Mouse (Mus musculus): ENCODE measurements around the gene Pdzd11. TPM values are rescaled to one million over a fixed set of nuclear protein-coding genes. Genes with fewer than 3 reads are reported as not detected.
A peak's percentile ranks its signal among the peaks of the same experiment; 100 is the strongest.

Pdzd11 gene
- polyA plus RNA-seq, 1 experiment from 2014 or later: 113 TPM

- 0 out of 2 replicates have a peak, but pooled peaks have one; percentile 41 for ATAC-seq (replicated peaks)
- Histone ChIP-seq H3K4me1 (no peaks in the 10 kb centered on the region), H3K27ac (replicated peaks) (no peak overlapping the region), H3K4me2 (replicated peaks) (no peak overlapping the region), H3K36me3 (no peaks in the 10 kb centered on the region), H3K27me3 (no peaks in the 10 kb centered on the region), H3K9me3 (no peaks in the 10 kb centered on the region), H3K4me3 (no peak overlapping the region), H3K9ac (replicated peaks) (no peak overlapping the region)
- 27% methylated on average over 5 of the region's 5 CpGs for WGBS
Measured at GRCm38 (mm10) chrX:100597439-100597838, 28.9 kb downstream of the Pdzd11 start.

GRCm38 (mm10) chrX:100594791-100595190 lies 31.6 kb downstream of the Pdzd11 start, which contains the start of gene P2ry4:
P2ry4 (minus strand) TSS chrX:100594869.
- H3K4me1 ChIP-seq: no peaks in the 10 kb centered on the region
- H3K27ac ChIP-seq (replicated peaks): no peak within 1 kb of the TSS
- ATAC-seq (replicated peaks): no peak

More at GRCm38 (mm10) chrX:100594791-100595190, 31.6 kb downstream of the Pdzd11 start, which contains the start of gene P2ry4:
- Histone ChIP-seq H3K4me2 (replicated peaks) (no peak within 1 kb of the TSS), H3K36me3 (no peaks in the 10 kb centered on the region), H3K9ac (replicated peaks) (no peak within 1 kb of the TSS), H3K4me3 (no peak within 1 kb of the TSS), H3K27me3 (no peaks in the 10 kb centered on the region), H3K9me3 (no peaks in the 10 kb centered on the region)
- 60% methylated on average over 4 of the region's 4 CpGs for WGBS

Other genes with a start within 250 kb of the Pdzd11 start
- gene Otud6a, start 197.6 kb downstream of the Pdzd11 start, polyA plus RNA-seq (2015; fragmentation: Nextera tagmentation; extraction: Ambion mirVana): not detected in 2 replicates
- gene Awat2, start 183.9 kb downstream of the Pdzd11 start, polyA plus RNA-seq (2015; fragmentation: Nextera tagmentation; extraction: Ambion mirVana): 0.19 and 0.26 TPM in 2 replicates
- gene Igbp1, start 132.3 kb downstream of the Pdzd11 start, polyA plus RNA-seq (2015; fragmentation: Nextera tagmentation; extraction: Ambion mirVana): 26.9 and 27.0 TPM in 2 replicates
- not detected in 2 replicates for gene Dgat2l6, start 101.7 kb downstream of the Pdzd11 start, polyA plus RNA-seq (2015; fragmentation: Nextera tagmentation; extraction: Ambion mirVana)
- gene Awat1, start 54.3 kb downstream of the Pdzd11 start, polyA plus RNA-seq (2015; fragmentation: Nextera tagmentation; extraction: Ambion mirVana): not detected in 2 replicates
- not detected in 2 replicates for gene P2ry4, start 31.7 kb downstream of the Pdzd11 start, polyA plus RNA-seq (2015; fragmentation: Nextera tagmentation; extraction: Ambion mirVana)
- gene Arr3, start 21.1 kb downstream of the Pdzd11 start, polyA plus RNA-seq (2015; fragmentation: Nextera tagmentation; extraction: Ambion mirVana): 0.27 TPM in 1 of 2 replicates, not detected in the other
- 15.0 and 17.3 TPM in 2 replicates for gene Kif4, start 831 bp downstream of the Pdzd11 start, polyA plus RNA-seq (2015; fragmentation: Nextera tagmentation; extraction: Ambion mirVana)
- 10.2 and 13.8 TPM in 2 replicates for gene Gdpd2, start 103.3 kb upstream of the Pdzd11 start, polyA plus RNA-seq (2015; fragmentation: Nextera tagmentation; extraction: Ambion mirVana)
- gene Dlg3, start 141.2 kb upstream of the Pdzd11 start, polyA plus RNA-seq (2015; fragmentation: Nextera tagmentation; extraction: Ambion mirVana): 7.3 and 10.0 TPM in 2 replicates

All from forebrain, embryonic 15.5 days (tissue).